Mouse (Mus musculus) bone marrow, adult 2 months (tissue): ENCODE results near the gene Gm867. TPM values are rescaled to one million over a fixed set of nuclear protein-coding genes. Genes with fewer than 3 reads are reported as not detected.

ENCODE experiments used
- H3K27ac ChIP-seq: fragments of 200-500 bp; 2 replicates; pipeline ENCODE4 v1.5.1; 2012; ENCODE audit warnings: low read depth, mild to moderate bottlenecking, control low read depth, inconsistent platforms, low read length; ENCODE audit not compliant: control insufficient read depth, poor library complexity, insufficient read depth
- H3K4me1 ChIP-seq: fragments of 200-500 bp; 2 replicates; pipeline ENCODE4 v1.6.1; 2011; ENCODE audit warnings: low read length; ENCODE audit not compliant: control insufficient read depth, insufficient read depth
- H3K4me3 ChIP-seq: fragments of 200-500 bp; replicated peaks from 2 replicates; pipeline ENCODE3; 2011; ENCODE audit warnings: mild to moderate bottlenecking, low read depth, low read length, control low read depth; ENCODE audit not compliant: control insufficient read depth
- CTCF ChIP-seq: fragments of 200-500 bp; IDR thresholded peaks from 2 replicates; pipeline ENCODE4 v1.5.1; 2011; ENCODE audit warnings: low read length, control low read depth; ENCODE audit not compliant: control insufficient read depth, insufficient read depth
- POLR2A ChIP-seq: fragments of 200-500 bp; IDR thresholded peaks from 2 replicates; pipeline ENCODE4 v1.6.1; 2011; ENCODE audit warnings: low read depth, mild to moderate bottlenecking, control low read depth, low read length, borderline replicate concordance; ENCODE audit not compliant: control insufficient read depth
- WGBS: fragments of 180-500 bp; shearing (Covaris S2); methylation state at CpG from one replicate; pipeline ENCODE4 v1.1.7; 2018; 5-methylcytosine and 5-hydroxymethylcytosine counted together
- polyA plus RNA-seq: library from polyadenylated mRNA; stranded (reverse); fragments of >200 nt; gene quantifications from 2 replicates; pipeline ENCODE4 v1.2.4, GENCODE M21; 2011; ENCODE audit warnings: low replicate concordance; ENCODE audit not compliant: missing spikeins, insufficient read depth, insufficient read length

Gene Gm867
- polyA plus RNA-seq, 1 experiment, result 35.4 TPM

- no peak for TF ChIP-seq CTCF
- peak; percentile 16; the same call in 1 of the 2 replicates for TF ChIP-seq POLR2A
- Histone ChIP-seq H3K4me1 (no peaks in the 10 kb centered on the region), H3K4me3 (peak overlapping the region; percentile 43), H3K27ac (peak overlapping the region; percentile 40; the same call in 1 of the 2 replicates)
- 3% methylated on average over 44 of the region's 44 CpGs for WGBS
These were observed 8.3 kb downstream of the Gm867 start for GRCm38 (mm10) chr10:75932081-75932678.

- TF ChIP-seq POLR2A, result no peak
- TF ChIP-seq CTCF, result no peak
- WGBS, result 48% methylated on average over 7 of the region's 7 CpGs
- Histone ChIP-seq H3K27ac (no peak overlapping the region), H3K4me3 (no peak overlapping the region), H3K4me1 (no peaks in the 10 kb centered on the region)
These were observed 9.2 kb downstream of the Gm867 start for GRCm38 (mm10) chr10:75931311-75931710.

GRCm38 (mm10) chr10:75930304-75930703 lies 10.2 kb downstream of the Gm867 start:
- Histone ChIP-seq H3K27ac (no peak overlapping the region), H3K4me3 (no peak overlapping the region), H3K4me1 (no peaks in the 10 kb centered on the region)
- 40% methylated on average over 6 of the region's 6 CpGs for WGBS
- no peak for TF ChIP-seq POLR2A
- TF ChIP-seq CTCF, result no peak

- TF ChIP-seq CTCF, result no peak
- Histone ChIP-seq H3K4me3 (no peak overlapping the region), H3K27ac (no peak overlapping the region), H3K4me1 (no peaks in the 10 kb centered on the region; the same call in 1 of the 2 replicates)
- WGBS, result 73% methylated on average over 13 of the region's 13 CpGs
These were observed 14.1 kb downstream of the Gm867 start for GRCm38 (mm10) chr10:75926396-75926795.

- no peak overlapping the region for H3K4me3 ChIP-seq
- H3K4me1 ChIP-seq, result no peaks in the 10 kb centered on the region; the same call in 1 of the 2 replicates
- TF ChIP-seq POLR2A, result no peak
- TF ChIP-seq CTCF, result no peak
- H3K27ac ChIP-seq, result no peak overlapping the region
- WGBS, result 44% methylated on average over 2 of the region's 2 CpGs
These were observed 16.1 kb downstream of the Gm867 start for GRCm38 (mm10) chr10:75924324-75924723.

GRCm38 (mm10) chr10:75921726-75922560 lies 18.5 kb downstream of the Gm867 start:
- H3K4me3 ChIP-seq, result peak overlapping the region; percentile 91
- peak overlapping the region; percentile 46 for H3K27ac ChIP-seq
- H3K4me1 ChIP-seq, result no peaks in the 10 kb centered on the region; the same call in 1 of the 2 replicates
- TF ChIP-seq POLR2A (no peak), CTCF (no peak)
- 5% methylated on average over 22 of the region's 22 CpGs for WGBS

- H3K4me1 ChIP-seq, result no peaks in the 10 kb centered on the region; the same call in 1 of the 2 replicates
- WGBS, result under 1% methylated on average over 76 of the region's 76 CpGs
These were observed 19.3 kb downstream of the Gm867 start, which contains the start of gene Smarcb1 for GRCm38 (mm10) chr10:75921026-75921725. Smarcb1 (minus strand) TSS chr10:75921617.

GRCm38 (mm10) chr10:75919026-75919425 lies 21.4 kb downstream of the Gm867 start:
- 84% methylated on average over 5 of the region's 5 CpGs for WGBS
- TF ChIP-seq POLR2A, result no peak
- no peak for TF ChIP-seq CTCF
- Histone ChIP-seq H3K4me1 (no peaks in the 10 kb centered on the region; the same call in 1 of the 2 replicates), H3K4me3 (no peak overlapping the region), H3K27ac (no peak overlapping the region)

More at GRCm38 (mm10) chr10:75921026-75921725, 19.3 kb downstream of the Gm867 start, which contains the start of gene Smarcb1:
- TF ChIP-seq POLR2A, result peak; percentile 74; the same call in 1 of the 2 replicates
- TF ChIP-seq CTCF, result no peak
- Histone ChIP-seq H3K27ac (peak within 1 kb of the TSS; percentile 84), H3K4me3 (peak within 1 kb of the TSS; percentile 91)
